ENCODE assay signal across 30 mouse cellular contexts in the genomic region with DNA sequence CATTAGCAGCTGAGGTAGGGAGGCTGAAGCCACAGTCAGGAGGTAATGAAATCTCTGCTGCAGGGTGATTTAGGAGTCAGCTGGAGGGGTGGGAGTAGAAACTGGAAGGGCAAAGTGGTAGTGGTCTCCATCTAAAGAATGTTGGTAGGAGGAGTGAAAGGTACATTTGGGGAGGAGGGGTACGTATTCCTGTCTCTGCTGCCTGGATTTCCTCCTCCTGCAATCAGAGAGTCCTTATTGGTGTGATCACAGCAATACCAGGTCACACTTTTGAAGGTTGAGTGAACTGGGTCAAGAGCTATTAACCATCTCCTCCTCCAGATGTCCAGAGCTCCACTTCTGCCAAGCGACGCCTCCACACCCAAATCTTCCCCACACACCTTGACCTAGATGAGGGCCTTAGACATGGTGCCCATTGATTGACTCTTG. TPM values are rescaled to one million over a fixed set of nuclear protein-coding genes. Genes with fewer than 3 reads are reported as not detected.
DNase-seq lines count a peak whose midpoint lies in the region; ATAC-seq lines count a peak whose summit lies in the region.
"Had no signal": no experiment of that assay in that cellular context is flagged by ENCODE, and none has a peak within 500 bp of the region (broad histone marks: within the 10 kb centered on the region; RNA-seq: fewer than 3 reads in every experiment).

No protein-coding gene starts in this region.

- no peaks in the 10 kb centered on the region for H3K27me3 ChIP-seq in heart, embryonic 10.5 days (ENCODE audit: insufficient read depth, poor library complexity, severe bottlenecking)
- H3K27me3 ChIP-seq in kidney, embryonic 16.5 days (ENCODE audit: insufficient read depth, low read length): no peaks in the 10 kb centered on the region
- H3K27me3 ChIP-seq in neural tube, embryonic 14.5 days (ENCODE audit: control insufficient read depth, insufficient read depth, low read length): no peaks in the 10 kb centered on the region
- H3K27me3 ChIP-seq in neural tube, embryonic 15.5 days (replicated peaks): no peaks in the 10 kb centered on the region
- H3K27me3 ChIP-seq: forebrain, embryonic 13.5 days; heart, embryonic 13.5 days; hindbrain, embryonic 12.5 days; hindbrain, embryonic 15.5 days had no signal

- H3K27ac ChIP-seq in heart, embryonic 10.5 days: no peak overlapping the region
- H3K27ac ChIP-seq in kidney, embryonic 16.5 days (ENCODE audit: low read length): no peak overlapping the region
- no peak overlapping the region for H3K27ac ChIP-seq in neural tube, embryonic 14.5 days (ENCODE audit: low read depth, low read length)
- H3K27ac ChIP-seq in neural tube, embryonic 15.5 days (replicated peaks): no peak overlapping the region
- H3K27ac ChIP-seq: forebrain, embryonic 10.5 days; forebrain, embryonic 13.5 days; heart, embryonic 13.5 days; hindbrain, embryonic 12.5 days; hindbrain, embryonic 15.5 days had no signal

- H3K4me1 ChIP-seq in heart, embryonic 10.5 days: peaks cover 12% of the 10 kb centered on the region
- H3K4me1 ChIP-seq in kidney, embryonic 16.5 days (ENCODE audit: insufficient read depth, low read length): peaks cover 20% of the 10 kb centered on the region
- H3K4me1 ChIP-seq in neural tube, embryonic 14.5 days (ENCODE audit: control insufficient read depth, insufficient read depth, low read length): no peaks in the 10 kb centered on the region
- H3K4me1 ChIP-seq in neural tube, embryonic 15.5 days: 0 out of 2 replicates have a peak, but pooled peaks cover 4% of the 10 kb centered on the region
- H3K4me1 ChIP-seq: forebrain, embryonic 10.5 days; forebrain, embryonic 13.5 days; hindbrain, embryonic 12.5 days; hindbrain, embryonic 15.5 days had no signal

- H3K36me3 ChIP-seq in heart, embryonic 10.5 days: no peaks in the 10 kb centered on the region
- H3K36me3 ChIP-seq in kidney, embryonic 16.5 days (ENCODE audit: insufficient read depth, low read length): no peaks in the 10 kb centered on the region
- no peaks in the 10 kb centered on the region for H3K36me3 ChIP-seq in neural tube, embryonic 14.5 days (ENCODE audit: control insufficient read depth, insufficient read depth, low read length)
- no peaks in the 10 kb centered on the region for H3K36me3 ChIP-seq in neural tube, embryonic 15.5 days
- H3K36me3 ChIP-seq: forebrain, embryonic 10.5 days; G1E; heart, embryonic 13.5 days; hindbrain, embryonic 12.5 days; hindbrain, embryonic 15.5 days had no signal

- H3K9ac ChIP-seq in kidney, embryonic 16.5 days (replicated peaks; ENCODE audit: low read length): no peak overlapping the region
- no peak overlapping the region for H3K9ac ChIP-seq in neural tube, embryonic 14.5 days (replicated peaks; ENCODE audit: low read depth, low read length)
- H3K9ac ChIP-seq in neural tube, embryonic 15.5 days (replicated peaks): no peak overlapping the region
- H3K9ac ChIP-seq: forebrain, embryonic 13.5 days; heart, embryonic 13.5 days; hindbrain, embryonic 12.5 days; hindbrain, embryonic 15.5 days had no signal

- no peak overlapping the region for H3K4me3 ChIP-seq in heart, embryonic 10.5 days
- H3K4me3 ChIP-seq in kidney, embryonic 16.5 days (ENCODE audit: low read length): no peak overlapping the region
- no peak overlapping the region for H3K4me3 ChIP-seq in neural tube, embryonic 14.5 days (ENCODE audit: low read depth, low read length)
- H3K4me3 ChIP-seq in neural tube, embryonic 15.5 days (replicated peaks): no peak overlapping the region
- H3K4me3 ChIP-seq: forebrain, embryonic 10.5 days; forebrain, embryonic 13.5 days; heart, embryonic 13.5 days; hindbrain, embryonic 12.5 days; hindbrain, embryonic 15.5 days had no signal

- peak; percentile 54 for DNase-seq in heart, embryonic 10.5 days (ENCODE audit: low spot score)
- DNase-seq in heart, postnatal 4 days: no peak
- no peak for DNase-seq in kidney, postnatal 25 days
- DNase-seq: adrenal gland, postnatal 10 days; adrenal gland, postnatal 36 days; B cell, adult 2 months; cerebellum, adult 18-20 months; cerebellum, adult 9-10 months; cerebellum, postnatal 14 days; gastrocnemius, postnatal 10 days; gastrocnemius, postnatal 36 days; heart, postnatal 14 days had no signal

- ATAC-seq in kidney, embryonic 16.5 days (ENCODE audit: low FRiP score, low TSS enrichment): peak; percentile 70
- peak; percentile 49; the same call in 1 of the 2 replicates for ATAC-seq in neural tube, embryonic 14.5 days (ENCODE audit: low read depth)
- ATAC-seq in neural tube, embryonic 15.5 days (ENCODE audit: low FRiP score): no peak; the same call in 1 of the 2 replicates
- ATAC-seq: forebrain, embryonic 13.5 days; forebrain, embryonic 16.5 days; Patski had no signal

- H3K9me3 ChIP-seq in heart, embryonic 10.5 days: no peaks in the 10 kb centered on the region
- H3K9me3 ChIP-seq in kidney, embryonic 16.5 days (ENCODE audit: low read length): no peaks in the 10 kb centered on the region
- H3K9me3 ChIP-seq in neural tube, embryonic 14.5 days (ENCODE audit: control insufficient read depth, low read length): no peaks in the 10 kb centered on the region
- H3K9me3 ChIP-seq in neural tube, embryonic 15.5 days (replicated peaks): no peaks in the 10 kb centered on the region
- H3K9me3 ChIP-seq: forebrain, embryonic 10.5 days; forebrain, embryonic 13.5 days; G1E; heart, embryonic 13.5 days; hindbrain, embryonic 12.5 days; hindbrain, embryonic 15.5 days had no signal

- H3K4me2 ChIP-seq in kidney, embryonic 16.5 days (replicated peaks; ENCODE audit: low read depth, low read length): no peak overlapping the region
- no peak overlapping the region for H3K4me2 ChIP-seq in neural tube, embryonic 14.5 days (ENCODE audit: low read depth, low read length)
- no peak overlapping the region for H3K4me2 ChIP-seq in neural tube, embryonic 15.5 days
- H3K4me2 ChIP-seq: forebrain, embryonic 13.5 days; heart, embryonic 13.5 days; hindbrain, embryonic 12.5 days; hindbrain, embryonic 15.5 days had no signal

- WGBS in heart, embryonic 10.5 days: 89% methylated on average over 3 of the region's 3 CpGs
- 47% methylated on average over 3 of the region's 3 CpGs for WGBS in kidney, embryonic 16.5 days
- WGBS in neural tube, embryonic 14.5 days: 81% methylated on average over 3 of the region's 3 CpGs
- WGBS in neural tube, embryonic 15.5 days: 89% methylated on average over 3 of the region's 3 CpGs

RNA-seq across cellular contexts. Expression of a gene that starts 18.4 kb away (rescaled TPM):
- polyA plus RNA-seq in heart, embryonic 10.5 days (2016; fragmentation: Nextera tagmentation; extraction: Ambion mirVana): not detected in 2 replicates
- not detected for total RNA-seq in heart, postnatal 4 days (2021)
- polyA plus RNA-seq in kidney, embryonic 16.5 days (2015; fragmentation: Nextera tagmentation; extraction: Ambion mirVana): not detected in 2 replicates
- polyA plus RNA-seq in neural tube, embryonic 14.5 days (2014; fragmentation: Nextera tagmentation; extraction: Ambion mirVana): 0.75 TPM in 1 of 2 replicates, not detected in the other
- 0.49 and 0.69 TPM in 2 replicates for polyA plus RNA-seq in neural tube, embryonic 15.5 days (2015; fragmentation: Nextera tagmentation; extraction: Ambion mirVana)
- total RNA-seq: adrenal gland, adult 18-20 months; adrenal gland, postnatal 10 days; adrenal gland, postnatal 36 days; CH12.LX; gastrocnemius, adult 18-20 months; gastrocnemius, postnatal 10 days; gastrocnemius, postnatal 36 days; granulocyte monocyte progenitor cell, adult 5-6 weeks; heart, postnatal 14 days; hematopoietic stem cell, adult 5-6 weeks had no signal
- polyA plus RNA-seq: embryonic facial prominence, embryonic 11.5 days; embryonic facial prominence, embryonic 14.5 days; forebrain, embryonic 10.5 days; forebrain, embryonic 13.5 days; forebrain, embryonic 16.5 days; G1E; heart, embryonic 13.5 days; hindbrain, embryonic 12.5 days; hindbrain, embryonic 15.5 days had no signal

RNA-seq across cellular contexts. Expression of a gene that starts 31.4 kb away (rescaled TPM):
- 0.04 and 0.05 TPM in 2 replicates for polyA plus RNA-seq in heart, embryonic 10.5 days (2016; fragmentation: Nextera tagmentation; extraction: Ambion mirVana)
- total RNA-seq in heart, postnatal 4 days (2021): not detected
- polyA plus RNA-seq in kidney, embryonic 16.5 days (2015; fragmentation: Nextera tagmentation; extraction: Ambion mirVana): 0.06 and 0.10 TPM in 2 replicates
- 0.17 and 0.24 TPM in 2 replicates for polyA plus RNA-seq in neural tube, embryonic 14.5 days (2014; fragmentation: Nextera tagmentation; extraction: Ambion mirVana)
- polyA plus RNA-seq in neural tube, embryonic 15.5 days (2015; fragmentation: Nextera tagmentation; extraction: Ambion mirVana): 0.17 and 0.42 TPM in 2 replicates
- total RNA-seq: granulocyte monocyte progenitor cell, adult 5-6 weeks; hematopoietic stem cell, adult 5-6 weeks had no signal
- polyA plus RNA-seq: embryonic facial prominence, embryonic 14.5 days; forebrain, embryonic 10.5 days; G1E had no signal

RNA-seq across cellular contexts. Expression of a gene that starts 35.2 kb away (rescaled TPM):
- polyA plus RNA-seq in heart, embryonic 10.5 days (2016; fragmentation: Nextera tagmentation; extraction: Ambion mirVana): 0.49 and 0.53 TPM in 2 replicates
- 1 to 10 TPM; 2.1 to 3.3 TPM for total RNA-seq in heart, postnatal 4 days (2021)
- 1.6 and 2.7 TPM in 2 replicates for polyA plus RNA-seq in kidney, embryonic 16.5 days (2015; fragmentation: Nextera tagmentation; extraction: Ambion mirVana)
- not detected in 2 replicates for polyA plus RNA-seq in neural tube, embryonic 14.5 days (2014; fragmentation: Nextera tagmentation; extraction: Ambion mirVana)
- 0.41 and 3.7 TPM in 2 replicates for polyA plus RNA-seq in neural tube, embryonic 15.5 days (2015; fragmentation: Nextera tagmentation; extraction: Ambion mirVana)
- total RNA-seq: G1E; granulocyte monocyte progenitor cell, adult 5-6 weeks; hematopoietic stem cell, adult 5-6 weeks had no signal
- polyA plus RNA-seq: forebrain, embryonic 13.5 days; forebrain, embryonic 16.5 days; G1E had no signal
